Mouse (Mus musculus) midbrain, embryonic 14.5 days (tissue): ENCODE data around the gene Trio. TPM values are rescaled to one million over a fixed set of nuclear protein-coding genes. Genes with fewer than 3 reads are reported as not detected.
A peak's percentile ranks its signal among the peaks of the same experiment; 100 is the strongest.

Experiments
- ATAC-seq: fragments of 200-750 bp; cut with Nextera tagmentation; 2 replicates; pipeline ENCODE4 v1.8.0; 2017; ENCODE audit warnings: moderate number of reproducible peaks, moderate library complexity; ENCODE audit not compliant: low FRiP score, low TSS enrichment
- DNase-seq: peaks from one replicate; pipeline ENCODE4 v3.0.0-alpha.2; 2015
- H3K27ac ChIP-seq: fragments of 300-500 bp; sonication (generic); replicated peaks from 2 replicates; pipeline ENCODE4 v1.5.1; 2014; ENCODE audit warnings: mild to moderate bottlenecking, low read depth, low read length, moderate library complexity
- H3K27me3 ChIP-seq: fragments of 300-500 bp; sonication (generic); 2 replicates; pipeline ENCODE4 v1.6.1; 2014; ENCODE audit warnings: low read length, control low read depth, mixed read lengths; ENCODE audit not compliant: control insufficient read depth, insufficient read depth
- H3K36me3 ChIP-seq: fragments of 300-500 bp; sonication (generic); 2 replicates; pipeline ENCODE4 v1.6.1; 2014; ENCODE audit warnings: low read length, control low read depth; ENCODE audit not compliant: control insufficient read depth, insufficient read depth
- H3K4me1 ChIP-seq: fragments of 300-500 bp; sonication (generic); 2 replicates; pipeline ENCODE4 v1.6.1; 2014; ENCODE audit warnings: mild to moderate bottlenecking, antibody characterized with exemption, low read length, control low read depth; ENCODE audit not compliant: control insufficient read depth, insufficient read depth
- H3K4me2 ChIP-seq: fragments of 300-500 bp; sonication (generic); 2 replicates; pipeline ENCODE4 v1.6.1; 2014; ENCODE audit warnings: mild to moderate bottlenecking, low read length, moderate library complexity
- H3K4me3 ChIP-seq: fragments of 300-500 bp; sonication (generic); replicated peaks from 2 replicates; pipeline ENCODE4 v1.5.1; 2014; ENCODE audit warnings: low read depth, low read length
- H3K9ac ChIP-seq: fragments of 300-500 bp; sonication (generic); replicated peaks from 2 replicates; pipeline ENCODE4 v1.6.1; 2014; ENCODE audit warnings: mild to moderate bottlenecking, low read length, moderate library complexity
- H3K9me3 ChIP-seq: fragments of 300-500 bp; sonication (generic); 2 replicates; pipeline ENCODE4 v1.6.1; 2016; ENCODE audit warnings: low read length, control low read depth, mixed read lengths; ENCODE audit not compliant: control insufficient read depth
- WGBS: fragments of 180-500 bp; shearing (Covaris S2); extraction: QIAGEN DNeasy Blood & Tissue Kit; methylation state at CpG from one replicate; pipeline ENCODE4 v1.1.7; 2014; 5-methylcytosine and 5-hydroxymethylcytosine counted together
- polyA plus RNA-seq: library from polyadenylated mRNA; unstranded; fragments of >200 nt; fragmentation: Nextera tagmentation; extraction: Ambion mirVana; gene quantifications from 2 replicates; pipeline ENCODE4 v1.2.1, GENCODE M21; 2014

Trio gene
- polyA plus RNA-seq, 1 experiment from 2014 or later, result 56.5 TPM

DNA sequence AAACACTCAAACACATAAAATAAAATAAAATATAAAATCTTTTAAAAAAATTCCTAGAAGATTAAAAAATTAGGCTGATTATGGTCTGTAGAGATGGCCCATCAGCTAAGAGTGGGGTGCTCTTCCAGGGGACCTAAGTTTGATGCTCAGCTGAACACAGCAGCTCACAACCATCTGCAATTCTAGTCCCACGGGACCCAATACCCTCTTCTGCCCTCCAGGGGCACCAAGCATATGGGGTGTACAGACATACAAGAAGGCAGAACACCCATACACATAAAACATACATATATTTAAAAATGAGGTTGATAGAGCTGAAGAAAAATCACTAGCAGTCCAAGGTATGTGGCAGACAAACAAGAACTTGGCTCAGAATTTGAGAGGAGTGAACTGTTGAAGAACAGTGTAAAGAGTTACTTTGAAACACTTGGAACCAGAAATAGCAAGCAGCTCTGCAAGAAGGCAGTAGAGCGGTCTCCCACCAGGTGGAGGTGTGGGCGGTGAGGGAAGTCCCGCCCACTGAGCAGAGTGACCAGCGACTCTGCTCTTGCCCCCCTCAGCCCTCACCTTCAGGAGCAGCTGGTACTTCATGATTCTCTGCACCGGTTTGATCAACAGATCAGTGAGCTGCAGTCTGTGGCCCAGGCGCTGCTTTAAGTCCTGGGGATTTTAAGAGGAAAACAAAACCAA, 270.9 kb downstream of the Trio start:
- H3K27ac ChIP-seq, result no peak overlapping the region
- ATAC-seq, result no peak
- H3K4me1 ChIP-seq, result no peaks in the 10 kb centered on the region
- H3K9ac ChIP-seq, result no peak overlapping the region
- no peak overlapping the region for H3K4me3 ChIP-seq
- 88% methylated on average over 7 of the region's 7 CpGs for WGBS
- H3K9me3 ChIP-seq, result no peaks in the 10 kb centered on the region
- no peak overlapping the region for H3K4me2 ChIP-seq
- no peak for DNase-seq
- H3K36me3 ChIP-seq, result peaks cover 93% of the 10 kb centered on the region
- H3K27me3 ChIP-seq, result no peaks in the 10 kb centered on the region

DNA sequence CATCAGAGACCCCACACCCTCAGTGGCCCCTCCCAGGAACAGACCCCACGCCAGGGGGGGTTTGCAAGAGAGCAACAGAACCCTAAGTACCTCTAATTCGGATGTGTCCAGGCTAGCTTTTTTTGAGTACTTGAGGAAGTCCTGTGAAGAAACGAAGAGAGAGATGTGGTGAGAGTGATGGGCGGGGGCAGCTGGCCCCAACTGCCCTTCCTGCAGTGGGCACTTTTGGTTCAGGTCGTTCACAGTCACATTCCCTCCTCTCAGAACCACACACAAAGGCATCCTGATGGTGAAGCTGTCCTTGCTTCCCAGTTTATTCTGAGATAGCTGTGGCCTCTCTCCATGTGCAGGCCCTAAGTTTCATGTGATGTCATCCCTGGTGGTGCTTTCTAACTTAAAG, 271.7 kb downstream of the Trio start:
- ATAC-seq, result no peak
- no peak overlapping the region for H3K9ac ChIP-seq
- 82% methylated on average over 5 of the region's 5 CpGs for WGBS

DNA sequence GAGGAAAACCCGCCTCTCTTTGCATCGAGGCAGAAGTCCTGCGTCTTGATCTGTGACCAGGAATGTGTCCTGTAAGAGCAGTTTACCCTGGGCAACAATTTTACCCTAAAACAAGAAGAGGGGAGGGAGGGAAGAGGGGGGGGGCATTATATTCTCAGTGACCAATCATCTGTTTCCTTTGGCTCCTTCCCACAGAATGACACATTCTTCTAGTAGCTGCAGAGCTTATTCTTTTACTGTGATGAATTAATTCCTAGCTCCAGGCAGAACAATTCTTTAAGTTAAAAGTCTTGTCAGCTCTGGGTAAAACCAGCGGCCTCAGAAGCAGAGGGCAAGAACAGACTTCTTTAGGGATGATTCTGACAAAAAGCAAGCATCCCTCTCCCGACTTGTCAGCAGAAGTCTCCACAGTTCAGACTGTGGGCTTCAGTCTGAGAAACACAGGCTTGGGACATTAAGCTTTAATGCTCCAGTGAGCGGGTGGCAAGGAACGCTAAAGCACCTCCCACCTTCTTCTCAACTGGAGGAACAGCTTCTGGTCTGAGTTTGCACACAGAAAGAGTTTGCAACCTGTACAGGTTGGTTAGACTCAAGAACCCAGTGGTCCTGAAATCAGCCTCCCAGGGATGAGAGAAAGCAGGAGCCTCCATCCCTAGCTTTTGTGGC, 272.8 kb downstream of the Trio start:
- H3K9me3 ChIP-seq, result no peaks in the 10 kb centered on the region
- no peak overlapping the region for H3K4me2 ChIP-seq
- H3K27ac ChIP-seq, result no peak overlapping the region
- no peak overlapping the region for H3K9ac ChIP-seq
- H3K4me1 ChIP-seq, result no peaks in the 10 kb centered on the region
- no peaks in the 10 kb centered on the region for H3K27me3 ChIP-seq
- ATAC-seq, result no peak
- peaks cover 95% of the 10 kb centered on the region for H3K36me3 ChIP-seq
- 45% methylated on average over 7 of the region's 7 CpGs for WGBS
- H3K4me3 ChIP-seq, result no peak overlapping the region
- peak; percentile 22 for DNase-seq

More for the DNA sequence above, 271.7 kb downstream of the Trio start:
- Histone ChIP-seq H3K27me3 (no peaks in the 10 kb centered on the region), H3K27ac (no peak overlapping the region), H3K4me2 (no peak overlapping the region), H3K9me3 (no peaks in the 10 kb centered on the region), H3K4me1 (no peaks in the 10 kb centered on the region), H3K4me3 (no peak overlapping the region), H3K36me3 (peaks cover 93% of the 10 kb centered on the region)
- no peak for DNase-seq

DNA sequence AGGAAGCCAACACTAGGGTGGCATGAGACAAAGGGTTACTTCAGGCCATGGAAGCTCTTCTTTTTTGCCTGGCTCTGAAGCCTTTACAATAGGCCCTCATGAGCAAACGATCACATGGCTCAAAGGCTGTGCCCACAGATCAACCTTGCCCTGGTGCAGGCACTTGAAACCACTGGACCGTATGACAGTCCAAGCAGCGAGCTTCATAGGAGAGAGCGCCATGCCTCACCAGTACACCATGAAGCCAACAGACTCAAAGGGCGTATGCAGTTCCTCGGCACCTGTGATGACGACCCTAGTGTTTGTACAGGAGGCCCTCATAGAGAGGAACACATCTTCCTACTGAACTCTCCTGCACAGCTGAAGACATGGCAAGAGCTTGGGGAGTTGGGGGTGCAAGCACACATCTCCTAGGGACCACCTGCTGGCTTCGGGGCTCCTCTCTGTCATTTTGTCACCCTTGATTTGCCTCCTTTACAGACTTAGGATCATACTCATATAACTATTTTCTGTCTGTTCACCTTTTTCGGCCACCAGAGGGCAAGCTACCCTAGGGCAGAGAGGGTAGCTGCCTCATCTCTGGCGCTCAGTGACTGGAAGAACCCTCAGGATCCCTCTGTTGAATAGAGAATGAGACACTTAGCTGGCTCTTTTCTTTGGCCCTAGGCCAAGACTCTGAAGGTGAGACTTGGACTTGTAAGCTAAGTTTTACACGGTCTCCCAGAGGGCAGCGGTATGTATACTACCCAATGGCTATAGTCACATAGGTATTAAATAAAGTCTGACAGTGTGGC, 273.8 kb downstream of the Trio start:
- DNase-seq, result peak; percentile 83
- H3K9ac ChIP-seq, result no peak overlapping the region
- ATAC-seq, result peak; percentile 66
- no peak overlapping the region for H3K27ac ChIP-seq
- no peak overlapping the region for H3K4me2 ChIP-seq
- WGBS, result 75% methylated on average over 12 of the region's 12 CpGs
- no peaks in the 10 kb centered on the region for H3K9me3 ChIP-seq
- no peak overlapping the region for H3K4me3 ChIP-seq
- H3K4me1 ChIP-seq, result no peaks in the 10 kb centered on the region
- peaks cover 94% of the 10 kb centered on the region for H3K36me3 ChIP-seq
- H3K27me3 ChIP-seq, result no peaks in the 10 kb centered on the region

DNA sequence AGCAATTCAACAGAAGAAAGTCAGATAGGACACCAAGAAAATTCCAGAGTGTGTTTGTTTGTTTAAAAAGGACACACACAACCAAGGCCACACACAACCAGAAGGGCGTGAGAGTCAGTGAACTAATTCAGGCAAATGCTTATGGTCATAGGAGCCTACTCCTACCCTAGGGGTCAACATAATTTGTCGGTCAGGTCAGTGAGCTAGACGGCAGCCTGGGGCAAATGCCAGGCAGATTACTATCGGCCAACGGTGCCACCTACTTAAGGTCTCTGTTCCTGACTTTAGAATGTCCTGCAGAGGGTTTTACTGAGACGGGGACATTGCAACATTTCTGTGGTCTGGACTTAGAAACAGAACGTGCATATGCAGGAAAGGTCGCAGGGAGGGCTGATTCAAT, 276.9 kb downstream of the Trio start:
- DNase-seq, result no peak
- ATAC-seq, result no peak
- no peaks in the 10 kb centered on the region for H3K9me3 ChIP-seq
- H3K36me3 ChIP-seq, result peaks cover 92% of the 10 kb centered on the region
- no peaks in the 10 kb centered on the region for H3K4me1 ChIP-seq
- H3K27me3 ChIP-seq, result no peaks in the 10 kb centered on the region
- no peak overlapping the region for H3K27ac ChIP-seq
- H3K4me2 ChIP-seq, result no peak overlapping the region
- H3K9ac ChIP-seq, result no peak overlapping the region
- WGBS, result 93% methylated on average over 8 of the region's 8 CpGs
- no peak overlapping the region for H3K4me3 ChIP-seq

DNA sequence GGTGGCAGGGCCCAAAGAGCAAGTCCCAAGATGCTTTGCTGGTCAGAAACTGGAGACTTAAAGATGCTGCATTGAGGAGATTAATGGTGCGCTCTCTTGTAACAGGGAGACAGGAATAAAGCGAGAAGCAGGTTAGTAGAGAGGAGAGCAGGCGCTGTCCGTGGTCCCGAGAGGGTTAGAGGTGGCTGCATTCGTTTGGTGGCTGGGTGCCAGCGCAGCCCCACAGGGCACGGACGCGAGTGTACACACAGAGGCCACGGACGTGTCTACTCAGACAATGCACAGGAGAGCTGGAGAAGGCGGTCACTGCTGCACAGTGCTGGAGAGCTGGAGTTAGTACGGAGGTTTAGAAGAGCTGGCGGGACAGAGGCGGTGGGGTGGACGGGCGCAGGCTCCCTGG, 278.1 kb downstream of the Trio start:
- Histone ChIP-seq H3K27ac (no peak overlapping the region), H3K27me3 (no peaks in the 10 kb centered on the region), H3K4me3 (no peak overlapping the region), H3K4me2 (no peak overlapping the region), H3K9me3 (no peaks in the 10 kb centered on the region), H3K36me3 (peaks cover 97% of the 10 kb centered on the region), H3K4me1 (no peaks in the 10 kb centered on the region), H3K9ac (no peak overlapping the region)
- WGBS, result 90% methylated on average over 18 of the region's 18 CpGs
- DNase-seq, result no peak
- ATAC-seq, result no peak

DNA sequence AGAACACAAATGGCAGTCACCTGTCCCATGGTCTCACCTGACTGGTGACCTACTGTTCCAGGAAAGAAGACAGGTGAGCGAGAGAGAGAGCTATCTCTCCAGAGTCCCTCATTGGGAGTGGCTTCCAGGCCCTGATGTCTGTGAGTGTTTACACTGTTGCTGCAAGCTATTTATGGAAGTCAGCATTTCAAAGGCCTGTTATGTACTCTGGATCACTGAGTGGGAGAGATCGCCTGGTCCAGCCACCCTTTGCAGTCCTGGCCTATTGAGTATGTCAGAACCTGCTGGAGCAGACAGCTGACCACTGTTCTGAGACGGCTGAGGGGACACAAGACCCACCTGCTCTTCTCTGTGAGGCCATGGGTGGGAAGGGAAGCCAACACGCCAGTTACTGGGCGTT, 280.7 kb downstream of the Trio start:
- Histone ChIP-seq H3K27me3 (no peaks in the 10 kb centered on the region), H3K27ac (no peak overlapping the region), H3K4me2 (no peak overlapping the region), H3K4me1 (no peaks in the 10 kb centered on the region), H3K4me3 (no peak overlapping the region), H3K36me3 (peaks cover 89% of the 10 kb centered on the region), H3K9me3 (no peaks in the 10 kb centered on the region), H3K9ac (no peak overlapping the region)
- no peak for ATAC-seq
- WGBS, result 94% methylated on average over 5 of the region's 5 CpGs
- no peak for DNase-seq

DNA sequence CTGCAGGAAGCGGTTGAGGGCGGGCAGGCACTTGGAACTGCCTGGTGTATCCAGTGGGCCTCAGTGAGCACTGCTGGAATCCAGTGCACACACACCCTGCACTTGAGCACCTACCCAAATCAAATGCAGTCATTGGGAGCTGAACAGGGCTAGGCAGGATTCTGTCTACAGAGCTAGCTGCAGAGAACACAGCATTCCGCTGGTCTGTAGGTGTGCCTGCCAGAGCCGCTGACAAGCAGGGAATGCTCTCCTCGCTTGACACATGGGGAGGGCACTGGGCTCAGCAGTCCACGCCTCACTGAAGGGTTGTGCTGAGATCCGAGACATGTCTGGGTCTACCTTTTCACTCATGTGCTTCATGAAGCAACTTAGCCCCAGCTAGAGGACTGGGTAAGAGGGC, 285.6 kb downstream of the Trio start:
- no peak for DNase-seq
- peaks cover 78% of the 10 kb centered on the region for H3K36me3 ChIP-seq
- H3K27ac ChIP-seq, result no peak overlapping the region
- no peaks in the 10 kb centered on the region for H3K27me3 ChIP-seq
- no peak overlapping the region for H3K9ac ChIP-seq
- no peak for ATAC-seq
- WGBS, result 93% methylated on average over 7 of the region's 7 CpGs
- H3K4me2 ChIP-seq, result no peak overlapping the region
- no peaks in the 10 kb centered on the region for H3K4me1 ChIP-seq
- H3K4me3 ChIP-seq, result no peak overlapping the region
- H3K9me3 ChIP-seq, result no peaks in the 10 kb centered on the region
